Mouse (Mus musculus) megakaryocyte, embryonic 14.5 days (primary cell): Measurements from ENCODE around the gene Ldlrap1. TPM values are rescaled to one million over a fixed set of nuclear protein-coding genes. Genes with fewer than 3 reads are reported as not detected.

Experiments used
- H3K27me3 ChIP-seq: replicated peaks from 2 replicates; pipeline ENCODE3; 2012; ENCODE audit warnings: inconsistent platforms
- H3K36me3 ChIP-seq: replicated peaks from 2 replicates; pipeline ENCODE3; 2012; ENCODE audit warnings: low read length, inconsistent platforms, mixed read lengths
- H3K4me1 ChIP-seq: 2 replicates; pipeline ENCODE4 v1.6.1; 2012; ENCODE audit warnings: inconsistent platforms
- H3K4me3 ChIP-seq: replicated peaks from 2 replicates; pipeline ENCODE3; 2012; ENCODE audit warnings: moderate library complexity, mild to moderate bottlenecking, inconsistent platforms
- H3K9me3 ChIP-seq: 2 replicates; pipeline ENCODE4 v1.6.1; 2012; ENCODE audit warnings: inconsistent platforms
- FLI1 ChIP-seq: IDR thresholded peaks from 2 replicates; pipeline ENCODE4 v1.6.1; 2012; ENCODE audit warnings: low read length, inconsistent platforms, mixed read lengths
- GATA1 ChIP-seq: IDR thresholded peaks from 3 replicates; pipeline ENCODE4 v1.6.1; 2012; ENCODE audit warnings: mixed read lengths, low read length, inconsistent platforms, borderline replicate concordance
- polyA plus RNA-seq: library from polyadenylated mRNA; stranded (reverse); fragments of >175 nt; gene quantifications from 2 replicates; pipeline ENCODE4 v1.2.3, GENCODE M21; 2012; ENCODE audit warnings: low replicate concordance; ENCODE audit not compliant: insufficient read depth

Gene Ldlrap1
- polyA plus RNA-seq, 1 experiment: 17.8 TPM

DNA sequence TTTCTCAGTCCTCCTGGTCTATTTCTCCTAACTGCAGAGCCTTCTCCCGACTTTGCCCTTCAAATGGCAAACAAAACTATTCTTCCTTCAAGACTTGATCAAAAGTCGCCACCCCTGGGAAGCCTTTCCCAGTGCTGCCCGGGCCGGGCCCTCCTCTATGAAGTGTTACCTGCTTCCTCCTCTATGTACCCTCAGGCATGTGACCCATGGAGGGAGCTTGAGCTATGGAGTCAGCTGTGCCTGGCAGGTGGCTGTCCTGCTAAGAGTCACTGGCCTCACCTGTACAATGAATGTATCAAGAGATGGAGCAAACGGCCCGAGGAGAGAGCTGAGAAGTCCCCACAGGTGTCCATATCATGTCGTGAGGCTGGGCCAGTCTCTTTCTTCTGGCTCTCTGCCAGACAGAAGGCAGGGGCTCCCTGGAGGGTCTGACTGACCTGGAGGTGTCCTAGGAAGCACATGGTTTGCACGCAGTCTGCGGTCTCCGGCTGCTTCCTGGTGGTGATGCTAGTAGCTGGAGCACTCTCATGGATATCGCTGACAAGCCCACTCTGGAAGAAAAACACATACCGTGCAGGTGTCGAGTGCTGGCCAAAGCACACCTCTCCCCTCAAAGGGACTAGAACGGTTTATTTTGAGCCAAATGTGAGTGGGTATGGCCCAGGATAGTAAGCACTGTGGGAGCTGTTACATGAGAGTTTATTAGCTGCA is 7.6 kb upstream of the Ldlrap1 start:
- H3K9me3 ChIP-seq: no peaks in the 10 kb centered on the region
- H3K4me3 ChIP-seq: no peak overlapping the region
- no peaks in the 10 kb centered on the region for H3K36me3 ChIP-seq
- H3K4me1 ChIP-seq: peaks cover 75% of the 10 kb centered on the region
- TF ChIP-seq GATA1: no peak
- TF ChIP-seq FLI1: no peak
- H3K27me3 ChIP-seq: peaks cover 9% of the 10 kb centered on the region

DNA sequence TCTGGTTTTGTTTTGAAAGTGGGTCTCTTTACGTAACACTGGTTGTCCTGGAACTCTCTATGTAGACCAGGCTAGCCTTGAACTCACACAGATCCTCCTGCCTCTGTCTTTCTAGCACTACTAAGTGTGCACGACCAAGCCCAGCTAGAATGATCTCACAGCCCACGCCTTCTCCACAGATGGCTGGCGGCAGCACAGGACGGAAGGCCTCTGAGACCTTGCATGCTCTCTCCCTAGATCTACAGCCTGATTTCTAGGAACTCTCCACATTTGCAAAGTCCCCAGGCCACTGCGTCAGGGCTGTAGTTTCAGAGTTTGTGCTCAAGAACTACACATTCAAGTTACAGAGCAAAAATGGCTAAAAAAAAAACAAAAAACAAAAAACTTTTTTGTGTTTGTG is 6.3 kb upstream of the Ldlrap1 start:
- peaks cover 7% of the 10 kb centered on the region for H3K27me3 ChIP-seq
- H3K36me3 ChIP-seq: no peaks in the 10 kb centered on the region
- H3K4me1 ChIP-seq: peaks cover 72% of the 10 kb centered on the region
- TF ChIP-seq GATA1 (no peak), FLI1 (no peak)
- no peak overlapping the region for H3K4me3 ChIP-seq
- no peaks in the 10 kb centered on the region for H3K9me3 ChIP-seq

DNA sequence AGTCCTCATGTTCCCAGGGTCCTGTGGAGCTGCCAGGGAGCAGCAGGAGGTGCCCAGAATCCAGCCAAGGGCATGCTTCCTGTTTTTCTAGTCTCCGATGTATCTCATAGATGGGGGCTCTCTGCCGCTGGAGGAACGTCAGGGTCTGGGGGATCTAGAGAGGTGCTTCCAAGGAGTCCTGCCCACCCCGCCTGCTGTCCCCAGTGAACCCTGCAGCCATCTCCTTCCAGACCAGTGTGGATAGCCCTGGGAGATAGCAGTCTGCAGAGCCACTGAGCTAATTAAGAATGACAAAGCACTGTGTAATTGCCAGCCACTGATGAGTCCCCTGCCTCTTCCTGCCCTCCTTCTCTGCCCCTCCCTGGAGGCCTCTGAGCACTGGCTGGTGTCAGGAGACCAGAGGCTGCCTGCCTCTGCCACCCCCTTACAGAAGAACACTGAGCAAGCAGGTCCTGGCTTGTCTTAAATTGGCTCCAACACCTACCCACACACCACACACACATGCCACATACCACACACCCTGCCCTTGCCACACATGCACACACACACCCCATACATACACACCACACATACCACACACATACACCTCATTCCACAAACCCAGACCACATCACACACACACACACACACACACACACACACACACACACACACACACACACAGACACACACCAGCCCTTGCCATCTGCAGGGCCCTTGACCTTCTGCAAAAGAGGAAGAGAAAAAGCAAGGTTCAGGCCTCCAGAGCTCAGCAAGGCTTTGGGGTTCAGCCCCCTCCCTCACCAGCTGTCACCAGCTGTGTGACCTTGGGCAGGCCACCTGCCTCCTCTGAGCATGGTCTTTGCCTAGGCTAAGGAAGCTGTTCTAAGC is 5.2 kb upstream of the Ldlrap1 start:
- H3K4me1 ChIP-seq: peaks cover 74% of the 10 kb centered on the region

DNA sequence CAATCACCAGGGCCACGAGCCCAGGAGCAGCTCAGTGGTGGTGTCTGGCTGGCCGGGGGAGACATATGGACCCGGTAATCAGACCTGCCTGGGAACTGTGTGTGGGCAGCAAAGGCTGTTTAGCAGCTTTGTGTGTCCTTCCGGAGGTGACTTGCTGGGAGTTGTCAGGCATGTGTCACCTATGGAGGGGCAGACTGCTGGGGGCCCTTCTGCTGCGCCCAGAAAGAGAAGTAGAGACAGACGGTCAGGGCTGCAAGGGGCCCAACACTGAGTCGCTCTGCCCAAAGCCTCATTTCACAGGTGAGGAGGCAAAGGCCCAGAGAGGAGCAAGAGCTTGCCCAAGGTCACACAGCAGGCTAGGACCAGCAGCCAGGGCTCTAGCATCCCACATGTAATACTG is 2.1 kb upstream of the Ldlrap1 start:
- no peak for TF ChIP-seq GATA1
- TF ChIP-seq FLI1: no peak

More for the DNA sequence above, 5.2 kb upstream of the Ldlrap1 start:
- Histone ChIP-seq H3K4me3 (peak overlapping the region; percentile 87), H3K27me3 (peaks cover 5% of the 10 kb centered on the region), H3K36me3 (no peaks in the 10 kb centered on the region), H3K9me3 (no peaks in the 10 kb centered on the region)
- no peak for TF ChIP-seq FLI1
- TF ChIP-seq GATA1: no peak

DNA sequence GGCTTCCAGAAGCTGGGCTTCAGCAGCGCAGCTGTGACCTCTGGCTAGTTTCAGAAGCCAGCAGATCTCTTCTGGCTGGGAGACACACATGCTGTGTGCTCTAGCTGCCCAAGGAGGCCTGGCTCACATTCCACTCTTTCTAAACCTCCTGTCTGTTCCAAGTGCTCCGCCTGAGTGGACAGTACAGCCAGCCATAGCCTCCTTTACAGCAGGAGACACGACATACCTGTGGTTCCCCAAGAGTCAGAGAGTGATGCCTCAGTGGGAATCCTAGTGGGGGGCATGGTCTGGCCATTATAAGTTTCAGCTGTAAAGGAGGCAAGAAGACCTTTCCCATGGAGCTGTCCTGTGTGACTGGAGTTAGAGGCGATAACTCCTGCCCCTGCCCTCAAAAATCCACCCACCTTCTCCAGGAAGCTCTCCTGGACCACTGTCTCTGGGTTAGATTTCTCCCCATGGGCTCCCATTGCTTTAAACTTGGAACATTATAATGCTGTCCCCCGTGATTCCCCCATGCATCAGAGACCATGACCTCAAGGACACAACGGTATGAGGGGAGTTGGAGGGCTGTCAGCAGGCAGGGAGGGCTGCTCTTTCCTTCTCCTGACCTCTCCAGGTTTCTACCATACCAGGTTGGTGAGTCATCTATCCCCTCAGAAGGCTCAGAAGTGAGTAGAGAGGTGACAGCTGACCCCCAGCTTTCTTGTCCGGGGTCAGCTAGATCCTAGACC is 1.4 kb upstream of the Ldlrap1 start:
- Histone ChIP-seq H3K4me3 (peak overlapping the region; percentile 1), H3K36me3 (peaks cover 6% of the 10 kb centered on the region), H3K4me1 (peaks cover 78% of the 10 kb centered on the region), H3K9me3 (no peaks in the 10 kb centered on the region), H3K27me3 (no peaks in the 10 kb centered on the region)
- TF ChIP-seq GATA1: no peak
- no peak for TF ChIP-seq FLI1

More for the DNA sequence above, 2.1 kb upstream of the Ldlrap1 start:
- Histone ChIP-seq H3K9me3 (no peaks in the 10 kb centered on the region), H3K27me3 (no peaks in the 10 kb centered on the region), H3K4me3 (no peak overlapping the region), H3K36me3 (peaks cover 4% of the 10 kb centered on the region), H3K4me1 (peaks cover 77% of the 10 kb centered on the region)

DNA sequence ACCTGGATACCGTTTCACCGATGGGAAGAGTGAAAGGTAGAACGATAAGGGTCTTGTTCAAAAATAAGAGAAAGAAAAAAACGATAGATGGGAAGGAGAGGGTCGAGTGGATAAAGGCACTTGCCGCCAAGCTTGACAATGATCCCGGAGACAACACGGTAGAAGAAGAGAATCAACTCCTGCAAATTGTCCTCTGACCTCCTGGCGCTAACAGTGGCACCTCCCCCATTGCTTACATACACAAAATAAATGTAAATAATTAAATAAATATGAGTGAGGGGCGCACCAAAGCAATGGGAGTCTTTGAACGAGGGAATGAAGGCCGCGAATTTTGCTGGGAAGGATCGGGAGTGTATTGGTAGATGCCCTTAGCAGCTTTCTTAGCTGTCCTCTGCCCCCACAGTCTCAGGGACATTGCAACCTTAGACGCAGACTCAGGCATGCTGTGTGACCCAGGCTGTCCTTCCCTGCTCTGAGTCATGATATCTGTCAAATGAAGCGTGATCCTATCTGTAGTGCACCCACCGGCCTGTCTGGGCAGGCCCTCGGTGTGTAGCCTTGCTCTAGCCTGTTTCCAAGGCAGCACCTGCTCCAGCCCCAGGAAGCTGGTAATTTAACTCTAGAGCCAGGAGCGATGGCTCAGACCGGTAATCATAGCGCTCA is 533 bp upstream of the Ldlrap1 start:
- no peaks in the 10 kb centered on the region for H3K27me3 ChIP-seq
- peak overlapping the region; percentile 98 for H3K4me3 ChIP-seq
- TF ChIP-seq GATA1 (no peak), FLI1 (no peak)
- no peaks in the 10 kb centered on the region for H3K9me3 ChIP-seq
- H3K36me3 ChIP-seq: peaks cover 10% of the 10 kb centered on the region
- H3K4me1 ChIP-seq: peaks cover 78% of the 10 kb centered on the region

DNA sequence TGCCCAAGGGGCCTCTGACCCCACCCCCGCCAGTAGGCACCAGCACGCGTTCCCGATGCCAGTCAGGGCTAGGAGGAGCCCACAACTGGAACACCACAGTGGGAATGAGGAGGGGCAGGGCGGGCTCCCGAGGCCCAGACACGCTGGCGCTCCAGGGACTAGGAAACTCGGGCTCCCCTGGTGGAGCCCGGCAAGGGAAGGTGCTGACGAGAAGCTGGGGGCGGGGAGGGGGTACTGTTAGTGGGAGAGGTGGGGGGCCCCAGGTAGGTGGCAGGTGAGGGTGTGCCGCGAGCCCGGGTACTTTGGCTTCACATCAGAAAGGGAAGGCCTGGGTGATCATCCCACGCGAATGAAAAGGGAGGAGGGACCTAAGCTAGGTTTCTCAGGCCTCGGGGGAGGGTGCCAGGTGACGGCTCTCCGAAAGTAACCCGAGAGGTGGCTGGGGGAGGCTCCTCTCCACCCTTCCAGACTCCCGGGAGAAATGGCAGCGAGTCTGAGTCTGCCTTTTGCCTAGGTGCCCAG is 859 bp downstream of the Ldlrap1 start:
- H3K4me1 ChIP-seq: peaks cover 78% of the 10 kb centered on the region
- H3K4me3 ChIP-seq: peak overlapping the region; percentile 98

DNA sequence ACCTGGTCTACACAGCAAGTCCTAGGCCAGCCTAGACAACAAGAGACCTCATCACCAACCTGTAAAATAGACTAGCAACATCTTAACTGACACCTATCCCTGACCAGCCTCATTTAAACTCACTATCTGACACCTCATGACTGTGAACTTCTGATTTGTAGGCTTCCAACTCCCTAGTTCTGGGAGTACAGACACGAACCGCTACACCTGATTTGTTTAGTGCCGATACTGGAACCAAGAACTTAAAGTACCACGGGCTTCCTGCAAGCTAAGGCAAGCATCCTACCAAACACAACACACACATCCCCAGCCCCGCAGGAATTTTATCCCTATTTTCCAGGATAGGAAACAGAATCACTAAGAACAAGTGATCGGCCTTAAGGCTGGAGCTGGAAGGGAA is 1.5 kb downstream of the Ldlrap1 start:
- Histone ChIP-seq H3K36me3 (peaks cover 27% of the 10 kb centered on the region), H3K27me3 (no peaks in the 10 kb centered on the region), H3K4me1 (peaks cover 78% of the 10 kb centered on the region), H3K4me3 (peak overlapping the region; percentile 98), H3K9me3 (no peaks in the 10 kb centered on the region)
- TF ChIP-seq GATA1: no peak
- no peak for TF ChIP-seq FLI1

More for the DNA sequence above, 859 bp downstream of the Ldlrap1 start:
- Histone ChIP-seq H3K27me3 (no peaks in the 10 kb centered on the region), H3K9me3 (no peaks in the 10 kb centered on the region), H3K36me3 (peaks cover 21% of the 10 kb centered on the region)
- TF ChIP-seq GATA1: no peak
- no peak for TF ChIP-seq FLI1

DNA sequence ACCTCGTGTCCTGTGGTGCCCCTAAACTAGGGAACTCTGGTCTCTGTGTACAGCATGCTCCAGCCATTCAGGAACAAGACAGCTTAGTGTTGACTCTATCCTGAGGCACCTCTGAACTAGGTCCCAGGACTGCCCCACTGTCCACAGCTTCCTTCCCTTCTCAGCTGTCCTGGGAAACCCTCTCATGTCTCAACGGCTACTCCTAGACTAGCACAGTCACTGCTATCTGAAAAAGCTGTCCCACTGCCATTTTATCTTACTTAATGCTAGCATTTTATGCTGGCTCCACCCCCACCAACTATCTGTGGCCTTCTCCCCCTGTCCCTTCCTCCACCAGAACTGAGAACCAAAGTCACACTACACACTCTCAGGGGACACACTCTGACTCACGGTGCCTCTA is 3.5 kb downstream of the Ldlrap1 start:
- H3K27me3 ChIP-seq: no peaks in the 10 kb centered on the region
- no peaks in the 10 kb centered on the region for H3K9me3 ChIP-seq
- H3K36me3 ChIP-seq: peaks cover 34% of the 10 kb centered on the region
- TF ChIP-seq FLI1 (no peak), GATA1 (no peak)
- H3K4me1 ChIP-seq: peaks cover 91% of the 10 kb centered on the region
- H3K4me3 ChIP-seq: peak overlapping the region; percentile 98
